Mouse (Mus musculus): Measurements from ENCODE around the gene Ctnna2. TPM values are rescaled to one million over a fixed set of nuclear protein-coding genes. Genes with fewer than 3 reads are reported as not detected.

Ctnna2 gene
- total RNA-seq, 2 experiments from 2014 or later: not detected

DNA sequence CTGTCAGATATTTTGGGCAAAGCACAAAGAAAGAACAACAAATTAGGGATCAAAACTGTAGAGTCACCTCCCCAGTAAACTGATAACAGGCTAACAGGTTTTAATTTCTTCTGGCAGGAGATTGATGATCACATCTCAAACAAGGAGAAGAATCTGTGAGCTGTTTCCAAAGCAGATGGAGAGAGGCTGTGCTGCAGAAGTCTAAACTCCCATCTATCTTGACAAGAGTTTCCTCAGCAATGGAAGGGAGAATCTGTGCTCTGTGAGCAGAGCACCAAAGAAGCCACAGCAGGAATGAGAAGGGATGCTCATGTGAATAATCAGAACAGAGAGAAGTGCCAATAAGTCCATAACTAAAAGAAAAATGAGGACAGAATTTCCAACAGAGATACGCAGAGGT is 678.2 kb downstream of the Ctnna2 start:
- no peak for ATAC-seq (replicated peaks; ENCODE audit: poor library complexity)

DNA sequence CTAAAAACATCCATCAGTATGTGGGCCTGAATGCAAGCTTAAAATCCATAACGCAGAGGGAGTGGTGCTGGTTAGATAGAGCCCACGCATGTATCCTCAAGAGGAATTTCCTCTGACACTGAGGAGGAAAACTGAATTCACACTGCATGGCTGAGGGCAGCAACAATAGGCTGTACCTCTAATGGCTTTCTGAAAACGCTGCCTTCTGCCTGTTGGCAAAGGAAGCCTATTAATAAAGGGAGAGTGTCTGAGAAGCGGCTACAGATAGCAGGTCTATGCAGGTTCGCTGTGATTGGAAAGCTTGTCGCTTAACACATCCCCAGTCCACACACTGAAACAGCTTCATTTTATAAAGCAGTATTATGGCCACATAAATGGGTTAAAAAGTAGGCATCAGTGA is 688.1 kb downstream of the Ctnna2 start:
- no peak for ATAC-seq (replicated peaks; ENCODE audit: poor library complexity)

DNA sequence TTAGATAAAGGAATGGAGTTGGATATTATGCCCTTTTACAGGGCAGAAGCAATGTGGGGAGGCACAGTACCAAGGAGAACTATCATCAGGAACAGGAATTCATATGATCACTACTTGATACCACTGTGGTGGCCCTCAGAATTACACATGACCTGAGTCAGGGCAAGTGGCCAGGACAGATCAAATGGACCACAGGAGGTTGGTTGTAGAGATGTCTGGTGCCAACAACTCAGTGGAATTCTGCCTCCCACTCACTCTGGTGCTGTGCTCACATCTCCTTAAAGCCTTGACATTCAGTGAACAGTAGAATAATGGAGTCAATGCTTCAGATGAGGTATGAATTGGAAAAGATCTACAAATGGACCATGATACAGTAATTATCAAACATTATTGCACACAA is 691.1 kb downstream of the Ctnna2 start:
- no peak for ATAC-seq (replicated peaks; ENCODE audit: poor library complexity)

DNA sequence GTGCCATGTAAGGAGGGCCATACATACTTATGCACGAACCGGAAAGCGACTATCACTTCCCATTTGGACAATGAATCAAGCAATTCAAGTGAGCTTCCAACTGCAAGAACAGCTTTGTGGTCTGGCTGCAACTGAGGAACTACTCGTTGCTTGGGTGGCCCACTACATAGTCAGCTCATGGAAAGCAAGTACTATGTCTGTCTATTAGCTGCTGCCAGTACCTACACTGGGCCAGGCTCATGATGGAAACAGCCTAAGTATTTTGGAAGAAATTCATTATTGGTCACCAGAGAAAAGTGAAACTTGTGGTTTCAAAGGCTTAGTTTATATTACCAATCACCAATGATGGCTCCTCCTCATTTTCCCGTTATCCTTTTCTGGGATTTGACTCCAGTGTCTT is 693.2 kb downstream of the Ctnna2 start:
- ATAC-seq (replicated peaks; ENCODE audit: poor library complexity): no peak

DNA sequence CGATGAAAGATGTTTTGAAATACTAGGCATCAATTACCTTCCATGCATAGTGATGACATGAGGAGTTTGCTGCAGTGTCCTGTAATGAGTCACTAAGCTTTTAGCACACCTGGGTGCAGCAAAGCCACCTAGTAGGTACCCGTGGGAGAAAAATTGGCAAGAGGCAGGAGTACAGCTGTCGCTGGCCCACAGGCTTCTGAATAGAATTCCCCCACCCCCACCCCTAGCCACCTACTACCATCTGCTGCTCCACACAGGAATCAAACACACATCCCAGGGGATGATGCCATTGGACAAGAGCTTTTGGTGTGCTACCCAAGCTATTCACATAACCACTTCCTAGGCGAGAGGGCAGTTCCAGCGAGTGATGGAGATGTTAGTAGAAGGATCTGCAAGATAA is 700.7 kb downstream of the Ctnna2 start:
- no peak for ATAC-seq (replicated peaks; ENCODE audit: poor library complexity)

DNA sequence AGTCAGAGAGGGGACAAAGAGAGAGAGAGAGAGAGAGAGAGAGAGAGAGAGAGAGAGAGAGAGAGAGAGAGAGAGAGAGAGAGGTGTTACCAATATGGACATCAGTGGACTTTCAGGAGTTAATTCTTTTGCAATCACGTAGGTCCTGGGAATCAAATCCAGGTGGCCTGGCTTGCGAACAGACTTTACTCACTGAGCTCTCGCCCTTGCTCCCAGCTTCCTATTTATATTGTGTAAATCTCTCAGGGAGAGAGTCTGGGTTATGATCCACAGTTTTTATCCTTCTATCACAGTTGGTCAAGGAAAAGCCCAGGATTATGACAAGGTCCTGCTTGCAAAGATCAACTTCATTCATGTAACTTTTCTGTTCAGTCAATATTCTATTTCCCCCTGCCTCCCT is 714.3 kb downstream of the Ctnna2 start:
- no peak for ATAC-seq (replicated peaks; ENCODE audit: poor library complexity)

DNA sequence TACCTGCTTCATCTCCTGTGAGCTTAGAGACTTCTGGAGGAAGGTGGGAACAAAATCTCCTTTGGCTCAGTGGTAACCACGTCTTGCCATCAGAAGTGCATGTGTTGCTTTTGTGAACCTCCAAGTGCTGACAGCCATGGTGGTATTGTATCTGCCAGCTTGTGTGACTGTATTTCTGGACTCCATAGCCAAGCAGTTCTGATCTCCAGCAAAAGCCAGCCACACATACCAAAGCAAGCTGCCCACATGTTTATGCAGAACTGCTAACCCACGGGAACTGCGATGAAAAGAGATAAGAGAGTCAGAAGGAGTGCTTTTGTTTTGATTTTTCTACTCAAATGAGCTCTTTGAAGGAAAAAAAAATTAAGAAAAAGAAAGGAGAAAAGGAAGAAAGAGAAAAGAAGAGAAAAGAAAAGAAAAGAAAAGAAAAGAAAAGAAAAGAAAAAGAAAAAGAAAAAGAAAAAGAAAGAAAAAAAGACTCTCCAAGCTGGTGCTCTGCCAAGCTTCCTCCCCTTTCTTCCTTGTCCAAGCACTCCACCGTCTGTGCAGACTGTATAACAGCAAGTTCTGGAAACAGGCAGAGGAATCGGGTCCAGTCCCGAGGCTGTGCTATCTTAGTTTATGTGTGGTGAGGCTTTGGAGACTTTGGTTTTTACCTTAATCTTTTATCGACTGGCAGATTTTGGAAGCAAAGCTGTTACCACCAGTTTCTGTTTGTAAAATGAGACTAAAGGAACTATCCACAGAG is 722.0 kb downstream of the Ctnna2 start:
- ATAC-seq (replicated peaks; ENCODE audit: poor library complexity): no peak

DNA sequence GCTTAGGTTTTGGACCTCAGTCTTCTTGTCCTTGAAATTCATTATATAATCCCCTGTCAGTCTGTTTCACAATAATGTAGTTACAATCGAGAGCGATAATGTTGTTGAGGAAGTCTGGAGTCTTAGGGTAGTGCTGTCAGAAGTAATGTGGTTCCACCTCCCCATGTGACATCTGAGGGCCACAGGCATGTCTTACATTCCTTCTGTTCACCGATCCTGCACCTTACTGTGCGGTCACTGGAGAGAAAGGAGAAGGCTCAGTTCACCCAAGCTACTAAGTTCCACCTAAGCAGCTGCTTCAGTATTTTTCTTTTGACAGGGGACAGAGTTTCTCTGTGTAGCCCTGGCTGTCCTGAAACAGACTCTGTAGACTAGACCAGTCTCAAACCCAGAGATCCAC is 723.2 kb downstream of the Ctnna2 start:
- no peak for ATAC-seq (replicated peaks; ENCODE audit: poor library complexity)

DNA sequence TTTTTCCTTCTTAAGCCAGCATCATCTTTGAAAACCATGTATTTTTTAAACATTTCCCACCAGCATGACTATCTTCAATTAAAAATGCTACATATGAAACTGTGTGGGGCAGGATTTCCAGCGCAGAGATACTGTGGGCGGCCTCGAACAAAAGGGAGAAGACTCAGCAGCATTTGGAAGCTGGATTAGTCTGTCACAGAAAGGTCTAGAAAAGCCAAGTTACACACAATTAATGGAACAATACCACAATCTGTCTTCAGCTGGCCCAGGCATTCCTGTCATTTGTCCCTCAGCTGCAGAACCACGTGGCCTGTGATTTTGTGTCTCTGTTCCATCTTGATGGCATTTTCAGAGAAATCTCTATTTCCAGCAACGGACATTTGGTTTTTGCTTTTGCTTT is 726.0 kb downstream of the Ctnna2 start:
- ATAC-seq (replicated peaks; ENCODE audit: poor library complexity): no peak

DNA sequence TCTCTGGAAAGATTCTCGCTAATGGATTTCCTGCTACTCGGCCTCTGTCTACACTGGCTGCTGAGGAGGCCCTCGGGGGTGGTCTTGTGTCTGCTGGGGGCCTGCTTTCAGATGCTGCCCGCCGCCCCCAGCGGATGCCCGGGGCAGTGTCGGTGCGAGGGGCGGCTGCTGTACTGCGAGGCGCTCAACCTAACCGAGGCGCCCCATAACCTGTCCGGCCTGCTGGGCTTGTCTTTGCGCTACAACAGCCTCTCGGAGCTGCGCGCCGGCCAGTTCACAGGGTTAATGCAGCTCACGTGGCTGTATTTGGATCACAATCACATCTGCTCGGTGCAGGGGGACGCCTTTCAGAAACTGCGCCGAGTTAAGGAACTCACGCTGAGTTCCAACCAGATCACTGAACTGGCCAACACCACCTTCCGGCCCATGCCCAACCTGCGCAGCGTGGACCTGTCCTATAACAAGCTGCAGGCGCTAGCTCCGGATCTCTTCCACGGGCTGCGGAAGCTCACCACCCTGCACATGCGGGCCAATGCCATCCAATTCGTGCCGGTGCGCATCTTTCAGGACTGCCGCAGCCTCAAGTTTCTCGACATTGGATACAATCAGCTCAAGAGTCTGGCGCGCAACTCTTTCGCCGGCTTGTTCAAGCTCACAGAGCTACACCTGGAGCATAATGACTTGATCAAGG is 735.8 kb downstream of the Ctnna2 start:
- ATAC-seq (replicated peaks; ENCODE audit: poor library complexity): peak; percentile 9; the same call in 1 of the 2 replicates

DNA sequence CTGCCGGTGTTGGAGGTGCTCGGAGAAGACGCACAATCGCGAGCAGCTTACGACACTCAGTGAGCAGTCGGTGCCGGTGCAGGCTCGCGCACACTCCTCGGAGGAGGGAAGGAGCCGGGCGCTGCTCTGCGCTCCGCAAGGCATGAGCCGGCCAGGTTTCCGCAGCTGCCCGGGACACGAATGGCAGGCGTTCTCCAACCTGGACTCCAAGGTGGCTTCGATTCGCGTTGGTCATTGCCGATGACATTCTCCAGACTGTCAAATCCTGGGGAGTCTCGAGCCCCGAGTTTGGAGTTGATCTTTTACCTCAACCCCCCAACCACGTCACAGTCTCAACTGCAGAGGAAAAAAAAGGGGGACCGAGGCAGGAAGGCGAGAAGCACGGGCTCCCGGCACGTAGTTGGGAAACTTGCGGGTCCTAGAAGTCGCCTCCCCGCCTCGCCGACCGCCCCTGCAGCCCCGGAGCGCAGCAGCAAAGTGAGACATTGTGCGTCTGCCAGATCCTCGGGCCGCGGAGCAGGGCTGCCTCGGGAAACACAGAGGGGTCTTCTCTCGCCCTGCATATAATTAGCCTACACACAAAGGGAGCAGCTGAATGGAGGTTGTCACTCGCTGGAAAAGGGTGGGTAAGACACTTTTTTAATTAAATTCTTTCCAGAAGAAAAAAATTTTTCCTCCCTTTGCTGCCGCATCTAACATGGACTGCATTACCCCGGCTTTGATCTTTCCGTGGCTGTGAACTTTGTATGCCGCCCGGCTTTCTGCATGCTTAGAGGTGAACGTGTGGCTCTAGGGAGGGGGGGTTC is 736.7 kb downstream of the Ctnna2 start, which contains the start of gene Lrrtm1:
Lrrtm1 (plus strand) TSS at position 89 of the 806 bp plus-strand sequence.
- ATAC-seq (replicated peaks; ENCODE audit: poor library complexity): 0 out of 2 replicates have a peak, but pooled peaks have one; percentile 31

DNA sequence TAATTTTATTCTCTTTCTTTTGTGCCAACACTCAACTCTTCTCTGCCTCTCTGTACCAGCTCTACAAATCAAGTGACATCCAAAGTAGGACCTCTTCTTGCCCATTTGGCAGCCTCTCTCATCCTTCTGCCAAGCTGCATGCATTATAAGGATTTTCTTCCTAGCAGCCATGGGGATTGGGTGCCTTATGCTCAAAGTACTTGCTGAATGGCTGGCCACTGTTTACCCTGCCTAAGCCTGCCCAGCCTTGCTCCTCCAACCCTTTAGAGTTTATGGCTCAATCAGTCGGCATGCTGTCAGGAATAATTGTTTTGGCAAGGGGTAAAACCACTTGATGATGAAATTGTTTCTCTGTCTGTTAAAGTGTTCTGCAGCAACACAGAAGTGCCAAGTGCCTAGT is 739.1 kb downstream of the Ctnna2 start:
- ATAC-seq (replicated peaks; ENCODE audit: poor library complexity): no peak

DNA sequence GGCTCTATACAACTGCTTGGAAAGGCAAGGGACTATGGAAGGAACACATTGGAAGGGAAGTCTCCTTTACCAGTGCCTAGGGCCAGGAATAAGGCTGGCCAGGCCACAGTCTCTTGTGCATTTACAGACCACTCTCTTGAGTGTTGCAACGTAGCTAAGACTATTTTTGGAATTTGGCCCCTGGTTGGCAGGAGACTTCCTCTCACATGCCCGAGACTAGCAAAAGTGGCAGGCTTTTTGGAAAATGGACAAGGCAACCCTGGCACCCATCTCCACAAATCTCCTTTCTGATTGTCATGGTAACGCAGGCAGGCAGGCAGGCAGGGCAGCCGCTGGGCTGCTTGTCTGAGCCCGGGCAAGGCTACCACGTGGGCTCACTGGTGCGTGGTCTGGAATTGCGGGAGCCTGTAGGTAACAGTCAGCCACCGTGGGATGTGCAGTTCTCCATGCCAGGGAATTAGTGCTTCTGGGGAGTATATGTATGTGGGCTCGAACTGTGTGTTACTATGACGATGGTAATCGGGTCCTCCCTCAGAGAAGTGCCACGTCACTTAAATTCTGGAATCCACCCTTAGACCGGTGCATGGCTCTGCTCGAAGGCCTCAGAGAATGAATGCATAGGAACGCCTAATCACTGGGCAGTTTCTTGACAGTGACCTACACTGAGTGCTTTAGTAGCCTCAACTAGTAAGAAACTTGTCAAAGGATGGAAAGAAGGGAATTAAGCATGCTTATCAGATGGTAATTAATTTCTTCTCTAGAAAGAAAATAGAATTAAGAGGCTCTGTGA is 756.5 kb downstream of the Ctnna2 start:
- ATAC-seq (replicated peaks; ENCODE audit: poor library complexity): no peak

DNA sequence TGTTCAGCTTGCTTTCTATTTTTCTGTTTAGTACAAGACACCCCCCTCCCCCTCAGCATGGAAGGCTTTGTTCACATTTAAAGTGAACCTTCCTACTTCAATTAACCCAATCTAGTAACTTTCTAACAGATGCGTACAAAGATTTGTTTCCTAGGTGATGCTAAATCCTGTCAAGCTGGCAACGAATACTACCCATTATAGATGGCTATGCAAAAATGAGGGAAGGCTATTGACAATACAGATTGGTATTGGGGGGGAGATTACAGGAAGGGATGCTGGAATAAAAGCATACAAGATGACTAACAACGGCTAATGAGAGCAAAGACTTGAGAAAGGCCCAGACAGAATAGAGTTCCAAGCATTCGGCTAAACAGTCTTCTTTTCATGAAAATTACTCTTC is 758.7 kb downstream of the Ctnna2 start:
- ATAC-seq (replicated peaks; ENCODE audit: poor library complexity): no peak

DNA sequence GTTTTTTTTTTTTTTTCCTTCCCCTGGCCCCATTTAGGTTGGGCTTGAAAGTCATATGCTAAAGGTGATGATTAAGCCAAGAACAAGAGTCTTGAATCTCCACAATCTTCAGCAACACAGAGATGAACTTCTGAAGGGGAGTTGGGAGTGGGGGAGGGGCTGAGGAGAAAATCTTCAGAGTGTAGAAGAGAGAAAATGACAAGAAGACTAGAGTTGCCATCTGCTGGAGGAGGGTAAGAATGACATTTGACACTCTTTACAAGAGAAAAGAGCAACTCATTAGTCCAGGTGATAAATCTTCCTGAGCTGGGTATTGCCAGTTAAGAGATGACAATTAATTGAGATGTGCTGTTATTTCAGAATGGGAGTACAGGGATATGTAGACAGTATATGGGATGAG is 760.6 kb downstream of the Ctnna2 start:
- ATAC-seq (replicated peaks; ENCODE audit: poor library complexity): no peak

DNA sequence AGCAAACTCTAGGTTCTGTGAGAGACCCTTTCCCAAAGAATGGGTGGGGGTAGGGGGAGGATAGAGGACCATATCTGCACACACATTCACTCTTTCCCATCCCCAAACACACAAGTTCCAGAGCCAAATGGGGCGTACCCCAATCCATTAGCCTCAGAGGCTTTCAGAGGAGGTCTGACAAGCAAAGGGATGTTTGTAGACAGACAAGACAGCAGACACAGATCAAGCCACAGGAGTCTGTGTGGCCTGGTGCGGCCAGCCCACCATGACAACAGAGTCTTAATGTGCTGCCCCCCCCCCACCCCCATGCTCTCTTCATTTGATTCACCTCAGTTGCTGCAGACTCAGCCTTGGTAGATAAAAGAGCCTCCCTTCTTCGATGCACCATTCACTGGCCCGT is 764.2 kb downstream of the Ctnna2 start:
- no peak for ATAC-seq (replicated peaks; ENCODE audit: poor library complexity)

DNA sequence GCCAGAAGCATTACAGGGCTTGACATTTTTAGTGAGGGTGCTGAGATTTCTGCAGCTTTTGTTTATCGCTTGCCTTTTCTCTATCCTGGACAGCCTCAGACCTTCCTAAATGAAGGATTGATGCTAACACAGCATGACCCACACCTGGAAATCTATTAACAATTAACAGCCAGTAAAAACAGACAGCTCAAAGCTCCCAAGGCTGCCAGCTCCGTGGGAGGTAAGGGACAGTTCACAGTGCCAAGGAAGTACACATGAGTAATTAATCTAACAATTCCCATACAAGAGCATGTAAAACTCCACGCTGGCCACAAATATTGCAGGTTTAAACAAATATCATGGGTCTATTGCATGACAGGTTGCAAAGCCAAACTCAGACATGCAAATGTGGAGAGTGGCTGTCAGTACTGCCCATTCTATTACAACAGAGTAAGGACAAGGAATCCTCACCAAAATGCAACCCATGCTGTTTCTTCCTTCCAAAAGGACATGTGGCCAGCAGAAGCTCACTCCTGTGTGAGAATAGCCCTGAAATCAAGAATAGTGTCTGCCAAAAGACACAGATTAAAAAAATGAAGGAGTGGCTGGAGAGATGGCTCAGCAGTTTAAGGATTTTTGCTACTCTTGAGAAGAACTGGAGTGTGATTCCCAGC is 765.6 kb downstream of the Ctnna2 start:
- ATAC-seq (replicated peaks; ENCODE audit: poor library complexity): no peak

DNA sequence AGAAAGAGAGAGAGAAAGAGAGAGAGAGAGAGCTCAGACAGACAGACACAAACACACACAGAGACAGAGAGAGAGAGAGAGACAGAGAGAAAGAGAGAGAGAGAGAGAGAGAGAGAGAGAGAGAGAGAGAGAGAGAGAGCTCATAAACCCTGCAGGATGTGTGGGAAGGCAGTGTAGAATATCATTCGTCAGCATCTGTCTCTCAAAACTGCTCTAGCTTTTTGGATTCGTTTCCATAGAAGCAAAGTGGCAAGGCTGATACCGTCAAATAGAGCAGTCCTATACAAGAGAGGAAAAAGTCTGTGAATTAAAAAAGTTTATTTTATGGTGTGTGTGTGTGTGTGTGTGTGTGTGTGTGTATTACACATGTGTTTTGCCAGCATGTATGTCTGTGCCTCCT is 769.6 kb downstream of the Ctnna2 start:
- no peak for ATAC-seq (replicated peaks; ENCODE audit: poor library complexity)

DNA sequence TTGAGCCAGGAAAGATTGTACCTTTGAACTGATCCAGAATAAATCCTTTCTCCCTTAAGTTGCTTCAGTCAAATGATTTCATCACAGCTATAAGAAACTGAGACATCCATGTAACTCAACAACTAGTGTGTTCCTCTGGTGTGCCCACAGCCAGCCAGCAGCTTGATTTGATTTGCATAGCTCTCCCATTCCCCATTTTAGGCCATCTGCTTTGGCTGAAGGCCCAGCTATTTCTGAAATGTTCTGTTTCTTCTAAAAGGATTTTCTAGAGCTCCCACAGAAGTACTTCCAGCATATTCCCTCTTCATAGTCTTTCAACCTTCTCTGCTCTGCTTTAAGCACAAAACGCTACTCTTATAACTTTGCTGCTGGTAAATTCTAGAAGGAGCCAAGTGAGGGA is 770.3 kb downstream of the Ctnna2 start:
- no peak for ATAC-seq (replicated peaks; ENCODE audit: poor library complexity)

DNA sequence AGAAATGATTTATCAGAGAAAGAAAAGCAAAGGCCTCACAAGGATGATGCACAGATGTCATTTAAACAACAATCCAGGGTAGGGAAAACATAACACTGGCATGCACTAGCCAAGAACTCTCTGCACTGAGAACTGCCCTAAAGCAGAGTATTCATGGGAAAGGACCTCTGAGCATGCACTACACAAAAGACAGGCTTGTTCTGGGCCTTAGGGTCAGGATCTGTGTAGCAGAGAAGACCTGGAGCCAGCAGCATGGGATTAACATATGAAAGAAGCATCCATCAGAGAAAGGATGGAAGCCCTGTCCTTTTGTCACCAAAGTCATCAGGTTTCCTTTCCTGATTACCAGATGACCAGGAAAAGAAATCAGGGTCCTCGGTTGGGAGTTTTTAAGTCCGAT is 780.1 kb downstream of the Ctnna2 start:
- no peak for ATAC-seq (replicated peaks; ENCODE audit: poor library complexity)

Measured in megakaryocyte progenitor cell, adult 5-6 weeks (primary cell).